Mouse (Mus musculus) gastrocnemius, postnatal 4 days (tissue): ENCODE measurements around the gene Nrxn3. TPM values are rescaled to one million over a fixed set of nuclear protein-coding genes. Genes with fewer than 3 reads are reported as not detected.

Experiments used
- DNase-seq, 2 experiments: peaks; one replicate each; pipeline ENCODE4 v3.0.0; 2021 to 2022; ENCODE audit warnings: low spot score in 2 of 2, mixed read lengths in 2 of 2
- total RNA-seq, 2 experiments: library from RNA; stranded (reverse); gene quantifications; 2 replicates each; pipeline ENCODE4 v1.2.3; 2021

Gene Nrxn3
- total RNA-seq, 2 experiments from 2014 or later = 2.5 to 3.1 TPM

- no peak for DNase-seq
These were observed 756.4 kb downstream of the Nrxn3 start for GRCm38 (mm10) chr12:89479096-89479495.

GRCm38 (mm10) chr12:89482223-89482622, 759.5 kb downstream of the Nrxn3 start:
- DNase-seq = no peak

- DNase-seq = no peak
These were observed 781.4 kb downstream of the Nrxn3 start for GRCm38 (mm10) chr12:89504026-89504425.

- DNase-seq = peak; percentile 12 to 18
These were observed 782.6 kb downstream of the Nrxn3 start for GRCm38 (mm10) chr12:89505121-89505764.

GRCm38 (mm10) chr12:89508970-89509369, 786.3 kb downstream of the Nrxn3 start:
- no peak for DNase-seq

GRCm38 (mm10) chr12:89513759-89514158, 791.1 kb downstream of the Nrxn3 start:
- DNase-seq = no peak

GRCm38 (mm10) chr12:89516046-89516445, 793.4 kb downstream of the Nrxn3 start:
- DNase-seq = no peak

- no peak for DNase-seq
These were observed 808.1 kb downstream of the Nrxn3 start for GRCm38 (mm10) chr12:89530679-89531350.

- DNase-seq = no peak
These were observed 828.6 kb downstream of the Nrxn3 start for GRCm38 (mm10) chr12:89551291-89551690.

- no peak for DNase-seq
These were observed 830.7 kb downstream of the Nrxn3 start for GRCm38 (mm10) chr12:89553223-89553880.

- DNase-seq = no peak
These were observed 831.5 kb downstream of the Nrxn3 start for GRCm38 (mm10) chr12:89554171-89554570.

GRCm38 (mm10) chr12:89554740-89555430, 832.2 kb downstream of the Nrxn3 start:
- no peak for DNase-seq

- DNase-seq = no peak
These were observed 836.2 kb downstream of the Nrxn3 start for GRCm38 (mm10) chr12:89558921-89559320.

GRCm38 (mm10) chr12:89561989-89562565, 839.4 kb downstream of the Nrxn3 start:
- DNase-seq = no peak

GRCm38 (mm10) chr12:89568723-89569377, 846.2 kb downstream of the Nrxn3 start:
- DNase-seq = no peak

GRCm38 (mm10) chr12:89592459-89592858, 869.8 kb downstream of the Nrxn3 start:
- no peak for DNase-seq

GRCm38 (mm10) chr12:89613670-89614069, 891.0 kb downstream of the Nrxn3 start:
- no peak for DNase-seq

GRCm38 (mm10) chr12:89625746-89626145, 903.1 kb downstream of the Nrxn3 start:
- DNase-seq = no peak

- DNase-seq = no peak
These were observed 917.4 kb downstream of the Nrxn3 start for GRCm38 (mm10) chr12:89640046-89640445.

GRCm38 (mm10) chr12:89641460-89641859, 918.8 kb downstream of the Nrxn3 start:
- DNase-seq = no peak

- no peak for DNase-seq
These were observed 930.5 kb downstream of the Nrxn3 start for GRCm38 (mm10) chr12:89653211-89653610.
